Mouse (Mus musculus) kidney, embryonic 15.5 days (tissue): ENCODE results near the gene Fancg. TPM values are rescaled to one million over a fixed set of nuclear protein-coding genes. Genes with fewer than 3 reads are reported as not detected.

Experiments used
- ATAC-seq: fragments of 200-750 bp; cut with Nextera tagmentation; replicated peaks from 2 replicates; pipeline ENCODE4 v1.8.0; 2017; ENCODE audit warnings: moderate TSS enrichment; ENCODE audit not compliant: low FRiP score
- H3K27ac ChIP-seq: fragments of 300-500 bp; sonication (generic); 2 replicates; pipeline ENCODE4 v1.5.1; 2015; ENCODE audit warnings: mild to moderate bottlenecking, inconsistent platforms
- H3K27me3 ChIP-seq: fragments of 300-500 bp; sonication (generic); 2 replicates; pipeline ENCODE4 v1.6.1; 2015; ENCODE audit warnings: inconsistent platforms
- H3K36me3 ChIP-seq: fragments of 300-500 bp; sonication (generic); 2 replicates; pipeline ENCODE4 v1.6.1; 2015; ENCODE audit warnings: inconsistent platforms
- H3K4me1 ChIP-seq: fragments of 300-500 bp; sonication (generic); 2 replicates; pipeline ENCODE4 v1.6.1; 2015; ENCODE audit warnings: inconsistent platforms
- H3K4me2 ChIP-seq: fragments of 300-500 bp; sonication (generic); 2 replicates; pipeline ENCODE4 v1.6.1; 2015; ENCODE audit warnings: moderate library complexity, mild to moderate bottlenecking, inconsistent platforms
- H3K4me3 ChIP-seq: fragments of 300-500 bp; sonication (generic); replicated peaks from 2 replicates; pipeline ENCODE4 v1.5.1; 2015; ENCODE audit warnings: mild to moderate bottlenecking, inconsistent platforms
- H3K9ac ChIP-seq: fragments of 300-500 bp; sonication (generic); 2 replicates; pipeline ENCODE4 v1.6.1; 2015; ENCODE audit warnings: mild to moderate bottlenecking, inconsistent platforms
- H3K9me3 ChIP-seq: fragments of 300-500 bp; sonication (generic); replicated peaks from 2 replicates; pipeline ENCODE4 v1.6.1; 2016; ENCODE audit warnings: inconsistent platforms
- WGBS: fragments of 180-500 bp; shearing (Covaris S2); methylation state at CpG from one replicate; pipeline ENCODE4 v1.1.7; 2015; ENCODE audit warnings: mixed read lengths; 5-methylcytosine and 5-hydroxymethylcytosine counted together
- polyA plus RNA-seq: library from polyadenylated mRNA; unstranded; fragments of >200 nt; fragmentation: Nextera tagmentation; extraction: Ambion mirVana; gene quantifications from 2 replicates; pipeline ENCODE4 v1.2.1, GENCODE M21; 2015

Fancg gene
- polyA plus RNA-seq, 1 experiment from 2014 or later = 17.2 TPM

DNA sequence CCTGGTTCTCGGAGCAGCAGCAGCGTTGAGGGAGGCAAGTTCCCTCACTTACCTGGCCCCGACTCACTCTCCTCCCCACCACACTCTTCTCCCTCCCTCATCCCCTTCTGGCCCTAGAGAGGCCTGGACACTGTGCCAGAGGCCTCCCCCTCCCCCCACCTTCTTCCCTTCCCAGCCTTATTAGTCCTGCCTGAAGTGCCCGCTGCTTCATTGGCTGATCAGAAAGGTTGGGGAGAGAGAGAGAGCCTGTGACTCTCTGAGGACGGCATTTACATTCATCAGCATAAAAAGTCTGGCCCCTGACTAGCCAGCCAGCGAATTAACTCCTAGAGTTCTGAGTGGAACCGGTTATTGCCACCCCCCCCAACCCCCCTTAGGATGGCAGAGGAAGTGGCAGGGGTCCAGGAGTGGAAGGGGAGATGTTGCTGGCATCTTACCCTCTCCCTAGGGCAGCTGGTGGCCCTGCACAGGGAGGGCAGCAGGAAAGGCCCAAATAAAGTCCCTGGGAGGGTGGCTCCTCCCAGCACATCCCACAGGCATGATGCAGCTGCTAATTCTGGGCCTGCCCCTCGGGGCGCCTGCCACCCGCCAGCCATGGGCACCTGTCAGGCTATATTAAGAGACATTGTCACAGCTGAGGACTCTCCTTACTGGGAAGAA, 56.7 kb downstream of the Fancg start:
- no peak for ATAC-seq
- H3K9ac ChIP-seq = no peak overlapping the region
- WGBS = 21% methylated on average over 10 of the region's 10 CpGs
- H3K4me3 ChIP-seq = no peak overlapping the region
- H3K36me3 ChIP-seq = peaks cover 16% of the 10 kb centered on the region; the same call in 1 of the 2 replicates
- 0 out of 2 replicates have a peak overlapping the region, but pooled peaks have one; percentile 9 for H3K27ac ChIP-seq
- H3K27me3 ChIP-seq = no peaks in the 10 kb centered on the region
- peaks cover 49% of the 10 kb centered on the region for H3K4me1 ChIP-seq
- H3K4me2 ChIP-seq = no peak overlapping the region
- H3K9me3 ChIP-seq = no peaks in the 10 kb centered on the region

DNA sequence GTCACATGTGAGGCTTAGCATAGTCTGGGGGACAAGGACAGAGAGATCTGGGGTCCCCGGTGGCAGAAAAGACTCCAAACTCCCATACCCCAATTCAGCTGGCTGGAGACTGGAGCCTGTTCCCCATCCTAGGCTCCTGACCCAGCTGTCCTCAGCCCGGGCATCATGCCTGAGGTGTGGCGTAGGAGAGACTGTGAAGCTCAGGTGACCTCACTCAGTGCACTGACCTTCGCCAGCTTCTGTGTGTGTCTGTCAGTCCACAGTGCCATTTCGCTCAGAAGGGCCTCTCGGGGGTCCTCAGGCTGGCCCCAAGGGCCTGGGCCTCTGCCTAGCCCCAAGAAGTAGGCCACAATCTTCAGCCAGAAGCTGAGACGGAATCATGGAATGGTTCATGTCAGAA, 57.7 kb downstream of the Fancg start:
- H3K36me3 ChIP-seq = peaks cover 12% of the 10 kb centered on the region; the same call in 1 of the 2 replicates

More for the DNA sequence above, 57.7 kb downstream of the Fancg start:
- Histone ChIP-seq H3K4me1 (peaks cover 50% of the 10 kb centered on the region), H3K9ac (no peak overlapping the region), H3K27me3 (peaks cover 7% of the 10 kb centered on the region; the same call in 1 of the 2 replicates), H3K9me3 (no peaks in the 10 kb centered on the region), H3K4me2 (no peak overlapping the region), H3K27ac (no peak overlapping the region), H3K4me3 (no peak overlapping the region)
- 83% methylated on average over 7 of the region's 7 CpGs for WGBS
- ATAC-seq = no peak

Other genes starting within 250 kb of the Fancg start
- gene Ccl21a, start 236.5 kb downstream of the Fancg start, polyA plus RNA-seq = 54.9 and 67.0 TPM in 2 replicates
- gene Fam205a1, start 156.6 kb downstream of the Fancg start, polyA plus RNA-seq = not detected in 2 replicates
- gene Gm12394, start 153.7 kb downstream of the Fancg start, polyA plus RNA-seq = 0.09 and 0.13 TPM in 2 replicates
- gene Fam205c, start 136.3 kb downstream of the Fancg start, polyA plus RNA-seq = 0.18 TPM in 1 of 2 replicates, not detected in the other
- gene Phf24, start 93.8 kb downstream of the Fancg start, polyA plus RNA-seq = 0.26 and 0.93 TPM in 2 replicates
- gene Dnajb5, start 60.7 kb downstream of the Fancg start, polyA plus RNA-seq = 6.9 and 10.0 TPM in 2 replicates
- gene 1700022I11Rik, start 40.9 kb downstream of the Fancg start, polyA plus RNA-seq = 0.48 and 0.75 TPM in 2 replicates
- gene Vcp, start 10.0 kb downstream of the Fancg start, polyA plus RNA-seq = 547 and 571 TPM in 2 replicates
- 23.5 and 27.6 TPM in 2 replicates for gene Pigo, start 15.3 kb upstream of the Fancg start, polyA plus RNA-seq
- 346 and 352 TPM in 2 replicates for gene Stoml2, start 21.2 kb upstream of the Fancg start, polyA plus RNA-seq
- gene Fam214b, start 35.7 kb upstream of the Fancg start, polyA plus RNA-seq = 10.8 and 11.8 TPM in 2 replicates
- 7.2 and 8.3 TPM in 2 replicates for gene Unc13b, start 48.4 kb upstream of the Fancg start, polyA plus RNA-seq